Mouse (Mus musculus): ENCODE data around the gene Igflr1.

GRCm38 (mm10) chr7:30551445-30552101, 13.7 kb upstream of the Igflr1 start:
- no peak for TF ChIP-seq CTCF (IDR thresholded peaks at IDR 0.05; ENCODE audit: control insufficient read depth, insufficient read depth, insufficient read length)
- no peak for TF ChIP-seq MAX (IDR thresholded peaks at IDR 0.05)
- TF ChIP-seq USF1 (IDR thresholded peaks at IDR 0.05; ENCODE audit: low read depth) = no peak
- TF ChIP-seq MYOG (IDR thresholded peaks at IDR 0.05; ENCODE audit: control insufficient read depth, extremely low read depth, insufficient read length) = no peak

Data from C2C12 (cell line).